Mouse (Mus musculus) thymus, postnatal 10 days (tissue): ENCODE results near the gene Slc25a17.

Source experiments
- DNase-seq, 2 experiments: peaks; one replicate each; pipeline ENCODE4 v3.0.0; 2021; ENCODE audit warnings: low spot score in 2 of 2

The Slc25a17 gene

DNA sequence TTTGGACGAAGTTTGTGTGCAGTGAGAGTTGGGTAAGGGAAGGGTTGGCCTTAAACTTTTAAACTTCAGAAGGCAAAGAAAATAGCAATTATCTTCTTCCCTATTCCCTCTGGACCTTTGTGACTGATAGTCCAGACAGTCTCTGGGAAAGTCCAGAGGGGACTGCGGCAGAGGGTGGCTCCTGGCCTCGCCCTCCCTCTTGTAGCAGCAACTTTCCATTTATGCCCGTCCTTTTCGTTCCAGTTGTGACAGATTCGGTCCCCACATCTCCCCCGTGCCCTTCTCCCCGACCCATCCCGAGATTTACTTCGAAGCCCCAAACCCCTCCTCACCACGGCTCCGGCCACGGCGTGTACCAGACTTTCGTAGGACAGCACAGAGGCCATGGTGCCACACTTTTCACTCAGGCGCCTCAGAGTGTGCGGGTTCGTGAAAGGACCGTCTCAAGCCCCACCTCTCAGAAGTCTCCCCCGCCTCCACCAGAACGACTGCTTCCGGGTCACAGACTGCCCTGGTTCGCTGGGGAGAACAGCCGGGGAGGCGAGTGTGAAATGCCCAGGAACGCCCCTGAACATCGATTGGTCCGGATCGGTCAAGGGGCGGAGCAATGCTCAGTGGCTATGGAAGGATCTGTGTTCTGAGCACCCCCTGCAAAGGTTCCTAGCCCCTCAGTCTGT is at the start of gene Slc25a17:
TSS of gene Slc25a17 (minus strand) at position 468 of the 677 bp plus-strand sequence.
- peak; percentile 94 to 96 for DNase-seq

GRCm38 (mm10) chr15:81408199-81408598 is 47.6 kb upstream of the Slc25a17 start, which contains the start of gene Dnajb7:
Gene Dnajb7 (minus strand): TSS chr15:81408299.
- no peak for DNase-seq

DNA sequence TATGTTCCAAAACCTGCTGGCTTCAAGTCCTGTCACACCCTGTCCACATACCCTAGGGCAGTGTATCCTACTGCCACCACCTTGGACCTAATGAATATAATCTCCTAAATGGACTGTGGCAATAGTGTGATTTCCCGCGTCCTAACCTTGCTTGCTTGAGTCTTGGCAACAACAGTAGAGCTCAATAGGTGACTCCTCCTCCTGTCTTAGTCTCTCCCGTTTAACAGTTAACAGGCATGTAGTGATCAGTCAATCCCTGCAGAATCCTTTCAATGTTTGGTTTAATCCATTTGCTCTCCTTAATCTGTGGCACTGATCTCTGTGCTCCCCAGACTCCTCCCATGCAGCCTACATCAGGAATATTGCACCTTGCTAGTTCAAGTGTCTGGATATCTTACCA is 44.4 kb upstream of the Slc25a17 start:
- no peak for DNase-seq

DNA sequence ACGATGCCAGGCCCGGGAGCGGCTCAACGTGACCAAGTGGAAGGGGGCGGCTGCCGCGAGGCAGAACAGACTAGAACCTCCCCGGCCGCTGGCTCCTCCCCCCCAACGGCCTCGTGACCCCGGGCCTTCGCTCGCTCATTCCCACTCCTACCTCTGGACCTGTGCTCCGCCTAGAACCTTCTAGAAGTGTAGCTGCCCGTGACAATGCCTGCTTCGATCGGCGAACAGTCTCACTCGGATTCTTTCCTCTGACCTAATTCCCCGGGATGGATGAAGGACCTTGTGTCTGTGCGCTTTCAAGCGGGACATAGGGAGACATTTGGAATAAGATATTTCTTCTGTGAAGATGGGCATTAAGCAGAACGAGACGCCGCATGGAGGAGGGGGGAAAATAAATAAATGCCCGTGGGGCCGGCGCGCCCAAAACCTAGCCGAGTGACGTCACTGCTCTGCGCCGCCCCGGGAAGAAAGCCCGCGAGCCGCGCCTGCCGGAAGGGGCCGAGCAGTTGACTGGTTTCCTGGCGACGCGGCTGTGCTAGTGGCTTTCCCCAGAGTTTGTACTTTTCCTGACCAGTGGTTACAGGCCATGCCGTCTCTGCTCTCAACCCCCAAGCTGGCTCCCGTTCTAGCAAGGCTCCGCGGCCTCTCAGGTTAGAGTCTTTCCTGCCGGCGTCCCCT is 39.2 kb upstream of the Slc25a17 start, which contains the start of the genes St13 and Xpnpep3:
TSS of gene St13 (minus strand) at position 440 of the 678 bp plus-strand sequence.
TSS of gene Xpnpep3 (plus strand) at position 501 of the 678 bp plus-strand sequence.
- peak; percentile 93 to 98 for DNase-seq

- no peak for DNase-seq
Measured at GRCm38 (mm10) chr15:81399297-81399637, 38.7 kb upstream of the Slc25a17 start.

- no peak for DNase-seq
Measured at GRCm38 (mm10) chr15:81398189-81398588, 37.6 kb upstream of the Slc25a17 start.

GRCm38 (mm10) chr15:81394211-81394915 is 33.8 kb upstream of the Slc25a17 start:
- no peak for DNase-seq

GRCm38 (mm10) chr15:81392997-81393396 is 32.4 kb upstream of the Slc25a17 start:
- DNase-seq = peak; percentile 12 to 21

GRCm38 (mm10) chr15:81386327-81386726 is 25.7 kb upstream of the Slc25a17 start:
- peak in 1 of 2 experiments; percentile 9 for DNase-seq

GRCm38 (mm10) chr15:81378845-81379244 is 18.2 kb upstream of the Slc25a17 start:
- DNase-seq = no peak

DNA sequence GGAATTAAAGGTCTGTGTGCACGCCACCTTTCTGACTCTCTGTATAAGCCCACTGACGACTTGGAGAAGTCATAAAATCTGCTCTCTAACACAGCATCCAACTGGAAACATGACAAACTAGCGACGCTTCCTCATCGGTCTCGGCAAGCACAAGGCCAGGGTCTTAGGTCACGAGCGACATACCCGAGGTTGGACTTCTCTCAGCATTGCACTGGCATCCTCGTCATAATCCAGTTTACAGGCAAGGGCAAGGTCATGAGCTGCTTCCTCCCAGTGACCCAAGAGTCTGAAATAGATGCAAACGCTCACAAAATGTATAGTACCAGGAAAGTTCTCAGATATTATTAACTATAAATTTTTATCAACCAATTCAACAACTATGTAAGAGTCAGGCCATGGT is 14.0 kb upstream of the Slc25a17 start:
- no peak for DNase-seq

DNA sequence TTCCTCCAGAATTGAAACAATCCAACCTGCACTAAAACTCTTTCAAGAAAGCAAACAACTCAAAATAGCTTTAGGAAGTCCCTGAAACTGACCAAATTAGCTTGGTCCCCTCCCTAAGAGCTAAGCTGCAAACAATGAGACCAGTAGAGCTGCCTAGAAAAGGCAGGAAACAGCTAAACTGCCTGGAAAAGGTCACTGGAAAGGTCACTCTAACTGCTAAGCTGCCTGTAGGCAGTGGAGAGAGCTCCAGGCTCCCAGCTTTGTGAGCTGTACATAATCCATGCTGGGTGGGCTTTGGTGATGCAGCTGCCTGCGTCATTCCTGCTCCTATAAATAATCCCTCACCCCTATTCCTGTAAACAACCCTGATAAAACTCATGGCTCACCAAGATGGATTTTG is 9.7 kb upstream of the Slc25a17 start:
- no peak for DNase-seq

- no peak for DNase-seq
Measured at GRCm38 (mm10) chr15:81368601-81369000, 8.0 kb upstream of the Slc25a17 start.

DNA sequence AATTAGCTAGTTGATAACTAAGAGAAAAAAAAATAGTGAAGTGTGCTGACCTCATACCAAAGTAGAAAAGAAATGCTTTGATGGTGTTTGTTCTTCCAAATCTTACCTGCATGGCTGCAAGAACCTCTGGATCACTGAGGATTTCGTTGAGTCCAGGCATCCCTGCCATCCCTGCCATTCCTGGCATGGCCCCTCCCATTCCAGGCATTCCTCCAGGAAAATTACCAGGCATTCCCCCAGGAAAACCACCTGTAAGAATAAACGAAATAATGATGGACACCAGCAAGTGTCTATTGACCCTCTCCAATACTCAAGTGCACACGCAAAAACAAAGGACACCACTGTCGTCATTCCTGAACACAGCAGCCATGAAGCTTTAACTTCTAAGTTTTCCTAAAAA is 5.6 kb upstream of the Slc25a17 start:
- no peak for DNase-seq

DNA sequence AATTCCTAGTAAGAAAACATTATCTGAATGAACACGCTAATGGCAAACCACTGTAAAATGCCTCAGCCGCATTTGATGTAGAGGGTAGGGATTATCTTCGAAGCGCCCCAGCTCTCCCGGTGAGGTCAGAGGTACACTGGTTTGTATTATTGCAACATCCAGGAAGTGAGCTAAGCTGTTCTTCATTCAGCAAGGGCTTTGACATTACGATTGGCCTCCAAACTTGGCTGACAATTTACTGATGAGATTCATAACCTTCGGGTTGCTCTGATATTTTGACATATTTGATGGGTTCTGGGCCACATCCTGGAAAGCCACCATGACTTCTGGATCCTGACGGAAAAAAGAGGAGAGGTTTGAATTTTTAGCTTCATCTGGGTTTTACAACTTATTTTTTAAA is 4.6 kb upstream of the Slc25a17 start:
- DNase-seq = no peak

DNA sequence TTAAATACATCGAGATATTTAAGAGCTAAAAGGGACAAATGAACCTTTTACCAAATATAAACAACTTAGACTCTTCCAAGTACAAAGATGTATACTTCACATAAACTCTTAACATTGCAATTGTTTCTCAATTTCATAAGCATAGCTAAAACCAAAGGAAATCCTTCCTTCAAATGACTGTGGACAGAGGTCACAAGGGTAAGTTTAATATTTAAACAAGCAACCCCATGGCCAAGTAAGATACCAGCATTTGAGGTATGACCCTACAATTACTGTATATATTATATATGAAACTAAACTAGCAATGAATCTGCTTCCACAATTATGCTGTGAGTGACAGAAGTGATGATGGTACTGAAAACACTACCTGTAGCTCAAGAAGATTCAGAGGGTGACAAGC is 3.7 kb upstream of the Slc25a17 start:
- DNase-seq = no peak

DNA sequence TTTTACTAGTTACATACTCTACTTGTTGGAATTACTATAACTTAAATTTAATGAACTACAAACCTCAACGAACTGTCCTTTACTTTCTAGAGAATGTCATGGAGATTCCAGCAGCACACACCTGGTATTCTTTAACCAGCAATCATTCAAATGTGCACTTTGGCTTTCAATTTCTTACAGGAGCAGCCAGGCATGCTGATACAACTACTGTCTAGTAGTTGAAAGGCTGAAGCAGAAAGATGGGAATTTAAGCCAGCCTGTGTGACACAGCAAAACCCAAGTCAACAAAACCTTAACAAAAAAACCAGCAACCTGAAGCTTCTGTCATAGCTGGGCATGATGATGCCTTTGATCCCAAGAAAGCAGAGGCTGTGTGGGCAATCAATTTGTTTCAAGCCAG is 1.9 kb upstream of the Slc25a17 start:
- no peak for DNase-seq

GRCm38 (mm10) chr15:81361417-81362015 is 904 bp upstream of the Slc25a17 start:
- no peak for DNase-seq

DNA sequence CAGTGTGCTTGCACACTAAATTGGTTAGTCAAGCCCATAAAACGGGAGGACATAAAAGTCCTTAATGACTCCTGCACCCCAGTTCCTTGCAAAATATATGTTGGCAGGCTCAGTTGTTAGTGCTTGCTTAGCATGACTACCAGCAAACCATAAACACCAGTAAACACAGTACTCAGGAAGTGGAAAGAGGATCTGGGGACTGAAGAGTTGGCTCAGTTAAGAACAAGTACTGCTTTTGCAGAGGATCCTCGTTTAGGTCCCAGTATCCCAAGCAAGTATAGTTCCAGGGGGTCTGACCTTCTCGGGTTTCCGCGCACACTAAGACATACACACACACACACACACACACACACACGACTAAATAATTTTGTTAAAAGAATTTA is 401 bp upstream of the Slc25a17 start:
- DNase-seq = peak in 1 of 2 experiments; percentile 7

- no peak for DNase-seq
Measured at GRCm38 (mm10) chr15:81359421-81359820, 1.2 kb downstream of the Slc25a17 start.

- no peak for DNase-seq
Measured at GRCm38 (mm10) chr15:81358943-81359342, 1.7 kb downstream of the Slc25a17 start.

DNA sequence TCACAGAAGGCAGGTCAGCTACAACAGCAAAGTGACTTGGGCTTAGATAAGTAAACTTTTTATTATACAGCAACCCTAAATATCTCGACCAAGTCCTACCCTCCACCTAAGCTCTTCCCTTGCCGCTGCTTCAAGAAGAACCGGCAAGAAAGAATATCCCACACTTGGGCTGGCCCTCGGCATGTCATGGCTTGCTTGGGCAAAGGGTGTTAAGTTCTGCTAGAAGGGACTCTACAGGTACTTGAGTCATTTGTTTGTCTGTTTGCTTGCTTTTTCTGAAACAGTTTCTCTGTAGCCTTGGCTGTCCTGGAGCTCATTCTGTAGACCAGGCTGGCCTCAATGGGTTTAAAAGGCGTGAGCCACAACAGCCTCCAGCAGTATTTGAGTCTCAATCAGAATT is 3.7 kb downstream of the Slc25a17 start:
- no peak for DNase-seq
